Mouse (Mus musculus): ENCODE data around the gene Maf.

DNA sequence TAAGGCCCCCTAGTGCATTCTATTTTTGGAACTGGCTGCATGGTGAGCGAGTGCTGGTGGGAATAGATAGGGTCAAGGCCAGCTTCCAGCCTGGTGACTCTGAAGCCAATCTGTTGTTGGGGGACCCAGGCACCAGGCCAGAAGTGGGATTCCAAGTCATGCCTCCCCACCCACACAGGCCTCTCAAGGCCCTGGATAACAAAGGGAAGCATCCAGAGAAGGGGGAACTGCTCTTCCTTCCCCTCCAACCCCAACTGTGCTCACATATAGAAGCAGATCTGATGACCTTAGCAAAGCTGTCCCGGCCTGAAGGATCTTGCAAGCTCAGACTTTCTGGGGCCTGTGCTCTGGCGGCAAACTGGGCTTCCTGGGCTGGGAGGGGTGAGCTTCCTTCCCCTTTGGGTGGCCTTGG, 57.5 kb downstream of the Maf start:
- TF ChIP-seq CTCF (IDR thresholded peaks at IDR 0.05; ENCODE audit: insufficient read depth, low read depth, low read length) (no peak), POLR2A (IDR thresholded peaks at IDR 0.05; ENCODE audit: insufficient read depth, low read depth, low read length) (no peak)

Data from olfactory bulb, adult 2 months (tissue).